ENCODE assay signal across 10 mouse cellular contexts in the genomic region with DNA sequence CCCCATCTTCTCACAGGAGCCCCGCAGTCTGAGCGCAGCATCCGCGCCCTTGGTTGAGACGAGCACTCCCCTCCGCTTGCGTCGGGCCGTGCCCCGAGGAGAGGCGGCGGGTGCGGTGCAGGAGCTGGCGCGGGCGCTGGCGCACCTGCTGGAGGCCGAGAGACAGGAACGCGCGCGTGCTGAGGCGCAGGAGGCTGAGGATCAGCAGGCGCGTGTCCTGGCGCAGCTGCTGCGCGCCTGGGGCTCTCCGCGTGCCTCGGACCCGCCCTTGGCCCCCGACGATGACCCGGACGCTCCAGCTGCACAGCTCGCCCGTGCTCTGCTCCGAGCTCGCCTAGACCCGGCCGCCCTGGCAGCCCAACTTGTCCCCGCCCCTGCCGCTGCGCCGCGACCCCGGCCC. TPM values are rescaled to one million over a fixed set of nuclear protein-coding genes. Genes with fewer than 3 reads are reported as not detected.
DNase-seq lines count a peak whose midpoint lies in the region; ATAC-seq and TF ChIP-seq lines count a peak whose summit lies in the region.
"Had no signal": no experiment of that assay in that cellular context is flagged by ENCODE, and none has a peak within 500 bp of the region (broad histone marks: within the 10 kb centered on the region; RNA-seq: fewer than 3 reads in every experiment).

No protein-coding gene starts in this region.

- peak overlapping the region; percentile 53 for H3K9ac ChIP-seq in forebrain, embryonic 16.5 days (replicated peaks; ENCODE audit: low read depth, low read length)

- no peaks in the 10 kb centered on the region for H3K36me3 ChIP-seq in kidney, adult 2 months (ENCODE audit: control insufficient read depth, insufficient read depth, low read length)
- H3K36me3 ChIP-seq in forebrain, embryonic 16.5 days (ENCODE audit: control insufficient read depth, insufficient read depth): no peaks in the 10 kb centered on the region
- H3K36me3 ChIP-seq in midbrain, embryonic 10.5 days: no peaks in the 10 kb centered on the region

- 0 out of 2 replicates have a peak overlapping the region, but pooled peaks have one; percentile 8 for H3K4me3 ChIP-seq in kidney, adult 2 months (ENCODE audit: insufficient read depth, low read depth, low read length)
- H3K4me3 ChIP-seq in brown adipose tissue, adult 24 weeks (ENCODE audit: insufficient read depth, low read depth, low read length): peak overlapping the region; percentile 20; the same call in 1 of the 2 replicates
- H3K4me3 ChIP-seq in forebrain, embryonic 16.5 days (replicated peaks; ENCODE audit: low read length): peak overlapping the region; percentile 56
- peak overlapping the region; percentile 49 for H3K4me3 ChIP-seq in midbrain, embryonic 10.5 days

- H3K4me2 ChIP-seq in forebrain, embryonic 16.5 days (ENCODE audit: low read length): peak overlapping the region; percentile 58

- H3K9me3 ChIP-seq in forebrain, embryonic 16.5 days (ENCODE audit: control insufficient read depth, low read length): no peaks in the 10 kb centered on the region
- H3K9me3 ChIP-seq in midbrain, embryonic 10.5 days (replicated peaks): peaks cover 27% of the 10 kb centered on the region

- H3K27ac ChIP-seq in kidney, adult 2 months (ENCODE audit: insufficient read depth, low read depth, low read length): no peak overlapping the region
- H3K27ac ChIP-seq in brown adipose tissue, adult 24 weeks (replicated peaks; ENCODE audit: low read depth, low read length): no peak overlapping the region
- H3K27ac ChIP-seq in forebrain, embryonic 16.5 days (ENCODE audit: low read length): no peak overlapping the region
- peak overlapping the region; percentile 67 for H3K27ac ChIP-seq in midbrain, embryonic 10.5 days (replicated peaks)
- H3K27ac ChIP-seq: macrophage had no signal

- H3K4me1 ChIP-seq in kidney, adult 2 months (ENCODE audit: control insufficient read depth, insufficient read depth, low read length): no peaks in the 10 kb centered on the region
- no peaks in the 10 kb centered on the region for H3K4me1 ChIP-seq in brown adipose tissue, adult 24 weeks (ENCODE audit: control insufficient read depth, insufficient read depth, insufficient read length, low read length)
- peaks cover 7% of the 10 kb centered on the region for H3K4me1 ChIP-seq in forebrain, embryonic 16.5 days (replicated peaks; ENCODE audit: control insufficient read depth, insufficient read depth, low read length)
- H3K4me1 ChIP-seq in midbrain, embryonic 10.5 days: peaks cover 34% of the 10 kb centered on the region

- no peak for ATAC-seq in forebrain, embryonic 16.5 days

- TF ChIP-seq CTCF in kidney, adult 2 months (conservative IDR thresholded peaks at IDR 0.05; ENCODE audit: insufficient read depth, insufficient read length, low read depth, low read length): no peak

- no peak for DNase-seq in kidney, adult 2 months
- DNase-seq in kidney, postnatal 14 days: no peak
- peak; percentile 41 for DNase-seq in midbrain, embryonic 10.5 days (ENCODE audit: low spot score)
- no peak for DNase-seq in ovary, adult 18-20 months (ENCODE audit: low spot score)
- no peak for DNase-seq in thymus, postnatal 0 days (ENCODE audit: low spot score)
- no peak for DNase-seq in gastrocnemius, adult 18-20 months (ENCODE audit: low spot score)

- no peak for TF ChIP-seq POLR2A in kidney, adult 2 months (IDR thresholded peaks at IDR 0.05; ENCODE audit: low read depth, low read length)

- WGBS in kidney, adult 2 months: under 1% methylated on average over 44 of the region's 48 CpGs
- WGBS in forebrain, embryonic 16.5 days: 11% methylated on average over 45 of the region's 48 CpGs
- 15% methylated on average over 47 of the region's 48 CpGs for WGBS in midbrain, embryonic 10.5 days

- no peaks in the 10 kb centered on the region; the same call in 1 of the 2 replicates for H3K27me3 ChIP-seq in kidney, adult 2 months (replicated peaks; ENCODE audit: control insufficient read depth, insufficient read depth, low read length)
- peaks cover 3% of the 10 kb centered on the region; the same call in 1 of the 2 replicates for H3K27me3 ChIP-seq in forebrain, embryonic 16.5 days (replicated peaks; ENCODE audit: control insufficient read depth, insufficient read depth, low read length)
- H3K27me3 ChIP-seq in midbrain, embryonic 10.5 days (ENCODE audit: low read depth, poor library complexity, severe bottlenecking): peaks cover 74% of the 10 kb centered on the region

RNA-seq across cellular contexts. Expression of a gene that starts 2.4 kb away (rescaled TPM):
- polyA plus RNA-seq in kidney, adult 2 months (2012; rRNA removed): 0.62 and 0.91 TPM in 2 replicates
- not detected in 2 replicates for polyA plus RNA-seq in brown adipose tissue, adult 24 weeks (2012; ENCODE audit: insufficient read depth, insufficient read length, missing spikeins)
- polyA plus RNA-seq in forebrain, embryonic 16.5 days (2015; fragmentation: Nextera tagmentation; extraction: Ambion mirVana): 101 and 151 TPM in 2 replicates
- 13.3 and 26.7 TPM in 2 replicates for polyA plus RNA-seq in midbrain, embryonic 10.5 days (2016; fragmentation: Nextera tagmentation; extraction: Ambion mirVana)
- 0.18 and 0.21 TPM in 2 replicates for polyA plus RNA-seq in thymus, postnatal 0 days (2015; fragmentation: Nextera tagmentation; extraction: Ambion mirVana)
- not detected for total RNA-seq in gastrocnemius, adult 18-20 months (2021)
- polyA plus RNA-seq: macrophage had no signal

RNA-seq across cellular contexts. Expression of a gene that starts 6.4 kb away (rescaled TPM):
- not detected in 2 replicates for polyA plus RNA-seq in kidney, adult 2 months (2012; rRNA removed)
- polyA plus RNA-seq in brown adipose tissue, adult 24 weeks (2012; ENCODE audit: insufficient read depth, insufficient read length, missing spikeins): not detected in 2 replicates
- not detected in 2 replicates for polyA plus RNA-seq in forebrain, embryonic 16.5 days (2015; fragmentation: Nextera tagmentation; extraction: Ambion mirVana)
- polyA plus RNA-seq in midbrain, embryonic 10.5 days (2016; fragmentation: Nextera tagmentation; extraction: Ambion mirVana): 0.19 TPM in 1 of 2 replicates, not detected in the other
- not detected in 2 replicates for polyA plus RNA-seq in thymus, postnatal 0 days (2015; fragmentation: Nextera tagmentation; extraction: Ambion mirVana)
- total RNA-seq in gastrocnemius, adult 18-20 months (2021): not detected
- total RNA-seq: adrenal gland, postnatal 36 days had no signal
- polyA plus RNA-seq: macrophage had no signal

RNA-seq across cellular contexts. Expression of a gene that starts 12.7 kb away (rescaled TPM):
- polyA plus RNA-seq in kidney, adult 2 months (2012; rRNA removed): not detected in 2 replicates
- polyA plus RNA-seq in brown adipose tissue, adult 24 weeks (2012; ENCODE audit: insufficient read depth, insufficient read length, missing spikeins): not detected in 2 replicates
- polyA plus RNA-seq in forebrain, embryonic 16.5 days (2015; fragmentation: Nextera tagmentation; extraction: Ambion mirVana): not detected in 2 replicates
- polyA plus RNA-seq in midbrain, embryonic 10.5 days (2016; fragmentation: Nextera tagmentation; extraction: Ambion mirVana): not detected in 2 replicates
- not detected in 2 replicates for polyA plus RNA-seq in thymus, postnatal 0 days (2015; fragmentation: Nextera tagmentation; extraction: Ambion mirVana)
- total RNA-seq in gastrocnemius, adult 18-20 months (2021): not detected
- total RNA-seq: adrenal gland, postnatal 36 days had no signal
- polyA plus RNA-seq: macrophage had no signal

RNA-seq across cellular contexts. Expression of a gene that starts 14.4 kb away (rescaled TPM):
- polyA plus RNA-seq in kidney, adult 2 months (2012; rRNA removed): not detected in 2 replicates
- polyA plus RNA-seq in brown adipose tissue, adult 24 weeks (2012; ENCODE audit: insufficient read depth, insufficient read length, missing spikeins): not detected in 2 replicates
- polyA plus RNA-seq in forebrain, embryonic 16.5 days (2015; fragmentation: Nextera tagmentation; extraction: Ambion mirVana): not detected in 2 replicates
- not detected in 2 replicates for polyA plus RNA-seq in midbrain, embryonic 10.5 days (2016; fragmentation: Nextera tagmentation; extraction: Ambion mirVana)
- not detected in 2 replicates for polyA plus RNA-seq in thymus, postnatal 0 days (2015; fragmentation: Nextera tagmentation; extraction: Ambion mirVana)
- total RNA-seq in gastrocnemius, adult 18-20 months (2021): not detected
- total RNA-seq: adrenal gland, postnatal 36 days had no signal
- polyA plus RNA-seq: macrophage had no signal

RNA-seq across cellular contexts. Expression of a gene that starts 22.9 kb away (rescaled TPM):
- 47.0 and 60.9 TPM in 2 replicates for polyA plus RNA-seq in kidney, adult 2 months (2012; rRNA removed)
- 47.7 and 50.3 TPM in 2 replicates for polyA plus RNA-seq in brown adipose tissue, adult 24 weeks (2012; ENCODE audit: insufficient read depth, insufficient read length, missing spikeins)
- 134 and 155 TPM in 2 replicates for polyA plus RNA-seq in forebrain, embryonic 16.5 days (2015; fragmentation: Nextera tagmentation; extraction: Ambion mirVana)
- 193 and 203 TPM in 2 replicates for polyA plus RNA-seq in midbrain, embryonic 10.5 days (2016; fragmentation: Nextera tagmentation; extraction: Ambion mirVana)
- 118 and 135 TPM in 2 replicates for polyA plus RNA-seq in thymus, postnatal 0 days (2015; fragmentation: Nextera tagmentation; extraction: Ambion mirVana)
- 10 to 100 TPM; 42.7 to 47.6 TPM for total RNA-seq in gastrocnemius, adult 18-20 months (2021)
